Mouse (Mus musculus) embryo, embryonic 11 days (tissue): ENCODE measurements around the gene Krtap4-1.

Experiments used
- DNase-seq: peaks from one replicate; pipeline ENCODE4 v3.0.0-alpha.2; 2015

Krtap4-1 gene

GRCm38 (mm10) chr11:99583245-99583704 is 44.8 kb downstream of the Krtap4-1 start, which contains the start of gene Krtap1-4:
TSS of gene Krtap1-4 (minus strand) at chr11:99583654.
- DNase-seq: no peak

GRCm38 (mm10) chr11:99581564-99581963 is 46.5 kb downstream of the Krtap4-1 start:
- DNase-seq: no peak

- no peak for DNase-seq
Observed at GRCm38 (mm10) chr11:99581051-99581450, 47.0 kb downstream of the Krtap4-1 start.

GRCm38 (mm10) chr11:99580636-99581035 is 47.4 kb downstream of the Krtap4-1 start, which contains the start of gene Krtap1-5:
TSS of gene Krtap1-5 (minus strand) at chr11:99581016.
- no peak for DNase-seq
